17 mouse cellular contexts compared by ENCODE assay signal in the genomic region with DNA sequence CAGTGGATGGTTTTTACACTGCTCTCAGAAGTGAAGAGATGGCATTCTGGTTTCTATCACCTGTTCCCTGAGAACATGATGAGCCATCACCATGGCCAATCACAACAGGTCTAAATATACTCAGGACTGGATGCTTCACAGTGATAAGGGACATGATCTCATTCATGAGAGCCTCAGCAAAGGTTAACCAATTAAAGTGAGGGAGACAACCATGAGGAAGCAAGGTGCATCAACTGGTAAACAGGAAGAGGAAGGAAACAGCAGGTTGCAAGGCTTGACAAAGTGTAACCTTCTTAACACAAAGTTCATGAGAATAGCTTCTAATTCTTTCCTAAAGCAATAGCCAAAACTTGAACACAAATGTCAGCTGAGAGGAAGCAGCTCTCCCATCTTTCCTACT.
"Had no signal": no experiment of that assay in that cellular context is flagged by ENCODE, and none has a peak within 500 bp of the region (broad histone marks: within the 10 kb centered on the region; RNA-seq: fewer than 3 reads in every experiment).

No protein-coding gene starts in this region.

- H3K27me3 ChIP-seq: intestine, embryonic 15.5 days; limb, embryonic 12.5 days; liver, embryonic 13.5 days; lung, embryonic 15.5 days; midbrain, embryonic 12.5 days had no signal

- H3K4me3 ChIP-seq: intestine, embryonic 15.5 days; limb, embryonic 12.5 days; liver, embryonic 13.5 days; lung, embryonic 15.5 days; midbrain, embryonic 12.5 days had no signal

- H3K9me3 ChIP-seq: intestine, embryonic 15.5 days; limb, embryonic 12.5 days; liver, embryonic 13.5 days; lung, embryonic 15.5 days; midbrain, embryonic 12.5 days had no signal

- H3K27ac ChIP-seq: intestine, embryonic 15.5 days; limb, embryonic 12.5 days; liver, embryonic 13.5 days; lung, embryonic 15.5 days; midbrain, embryonic 12.5 days; stomach, postnatal 0 days had no signal

- H3K4me1 ChIP-seq: intestine, embryonic 15.5 days; limb, embryonic 12.5 days; lung, embryonic 15.5 days; midbrain, embryonic 12.5 days had no signal

- ATAC-seq: hindbrain, embryonic 16.5 days; intestine, embryonic 15.5 days; liver, postnatal 0 days; midbrain, embryonic 16.5 days had no signal

- H3K9ac ChIP-seq: intestine, embryonic 15.5 days; limb, embryonic 12.5 days; liver, embryonic 13.5 days; liver, postnatal 0 days; lung, embryonic 15.5 days; midbrain, embryonic 12.5 days had no signal

- DNase-seq: kidney, adult 18-20 months; kidney, postnatal 25 days; layer of hippocampus, adult 9-11 months; liver; liver, embryonic 13.5 days; liver, postnatal 0 days; lung, postnatal 14 days; right cerebral cortex, adult 18-20 months; spleen, adult 18-20 months; thymus, postnatal 14 days had no signal

- H3K4me2 ChIP-seq: intestine, embryonic 15.5 days; limb, embryonic 12.5 days; liver, embryonic 13.5 days; lung, embryonic 15.5 days; midbrain, embryonic 12.5 days had no signal
